Mouse (Mus musculus): Measurements from ENCODE around the gene Galk1.

Galk1 gene

DNA sequence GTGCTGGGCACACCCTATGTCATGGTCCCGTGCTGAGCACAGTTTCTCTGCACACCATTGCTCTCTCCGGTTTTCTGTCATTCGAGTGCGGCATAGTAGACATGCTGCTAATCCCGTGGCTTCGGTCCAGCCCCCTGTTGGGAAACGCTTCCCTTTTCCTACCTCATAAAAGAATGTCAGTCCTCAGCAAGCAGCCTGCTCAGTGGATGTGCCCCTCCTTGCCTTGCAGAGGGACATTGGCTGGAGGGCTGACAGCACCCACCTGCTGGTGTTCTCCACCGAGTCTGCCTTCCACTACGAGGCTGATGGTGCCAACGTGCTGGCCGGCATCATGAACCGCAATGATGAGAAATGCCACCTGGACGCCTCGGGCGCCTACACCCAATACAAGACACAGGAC, 30.0 kb downstream of the Galk1 start:
- no peak for DNase-seq (ENCODE audit: low spot score in 2 of 2)

DNA sequence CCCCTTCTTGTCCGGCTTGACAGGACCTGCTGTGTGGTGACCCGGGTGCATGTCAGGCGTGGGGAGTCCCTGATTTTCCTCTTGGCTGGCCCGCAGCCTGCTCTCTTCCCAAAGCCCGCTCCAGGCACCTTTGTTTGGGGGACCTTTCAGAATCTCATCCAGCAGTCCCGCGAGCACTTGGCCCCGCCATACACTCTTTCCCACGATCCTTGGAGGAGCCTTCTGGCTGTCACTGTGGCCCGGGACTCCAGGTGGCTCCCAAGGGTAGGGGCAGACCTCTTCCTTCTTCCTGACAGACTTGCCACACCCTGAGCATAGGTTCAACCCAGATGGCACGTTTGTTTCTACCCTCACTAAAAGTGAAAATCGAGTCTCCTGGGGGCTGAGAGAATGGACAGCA, 37.0 kb downstream of the Galk1 start:
- DNase-seq (ENCODE audit: low spot score in 2 of 2) = no peak

DNA sequence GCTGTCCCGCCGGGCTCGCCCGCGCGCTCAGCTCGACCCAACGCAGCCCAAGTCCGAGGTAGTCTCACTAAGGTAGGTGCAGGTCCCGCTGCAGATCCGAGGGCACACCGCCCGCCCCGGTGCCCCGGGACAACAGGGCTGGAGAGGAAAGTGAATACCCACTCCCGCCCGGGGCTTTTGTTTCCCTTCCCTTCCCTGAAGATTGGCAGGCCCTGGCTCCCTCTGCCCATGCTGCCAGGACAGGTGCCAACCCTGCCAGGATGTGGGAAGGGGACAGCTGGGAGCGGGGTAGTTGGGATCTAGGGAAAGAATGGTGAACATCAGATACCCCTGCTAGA, 37.5 kb downstream of the Galk1 start:
- DNase-seq (ENCODE audit: low spot score in 2 of 2) = no peak

DNA sequence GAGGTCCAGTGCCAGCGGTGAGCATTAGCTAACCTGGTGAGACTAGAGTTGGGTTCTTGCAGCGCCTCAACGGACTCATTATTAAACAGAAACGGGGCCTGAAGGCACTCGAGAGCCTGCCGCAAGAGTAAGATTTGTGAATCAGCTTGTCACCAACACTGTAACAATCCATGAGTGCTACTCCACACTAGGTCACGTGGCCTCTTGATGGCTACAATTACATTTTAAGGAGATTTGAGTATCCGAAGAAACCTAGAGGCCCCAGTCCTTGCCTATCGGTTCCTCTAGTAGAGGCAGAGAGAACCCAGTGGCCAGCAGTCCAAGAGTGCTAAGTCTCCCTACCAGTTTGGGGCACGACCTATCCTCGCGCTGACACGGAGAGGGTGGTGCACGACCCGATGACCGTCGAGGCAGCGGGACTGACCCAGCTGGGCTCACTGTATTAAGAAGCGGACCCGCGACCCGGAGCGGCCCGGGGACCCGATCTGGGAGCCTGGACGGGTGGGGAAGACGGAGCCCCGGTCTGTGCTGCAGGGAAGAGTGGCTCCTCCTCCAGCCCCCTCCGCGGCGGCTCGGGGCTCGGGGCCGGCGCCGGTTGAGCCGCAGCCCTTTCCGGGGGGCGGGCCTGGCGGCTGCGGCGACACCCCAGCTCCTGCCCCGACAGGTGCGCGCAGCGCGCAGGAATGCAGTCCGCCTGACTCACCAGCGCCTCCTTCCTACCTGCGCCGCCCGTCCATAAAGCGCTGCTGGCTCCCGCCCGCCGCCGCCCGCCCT, 38.0 kb downstream of the Galk1 start, which contains the start of gene Itgb4:
Gene Itgb4, plus strand, starts transcription at position 401 of the 774 bp plus-strand sequence.
- peak; percentile 69 to 78 for DNase-seq (ENCODE audit: low spot score in 2 of 2)

DNA sequence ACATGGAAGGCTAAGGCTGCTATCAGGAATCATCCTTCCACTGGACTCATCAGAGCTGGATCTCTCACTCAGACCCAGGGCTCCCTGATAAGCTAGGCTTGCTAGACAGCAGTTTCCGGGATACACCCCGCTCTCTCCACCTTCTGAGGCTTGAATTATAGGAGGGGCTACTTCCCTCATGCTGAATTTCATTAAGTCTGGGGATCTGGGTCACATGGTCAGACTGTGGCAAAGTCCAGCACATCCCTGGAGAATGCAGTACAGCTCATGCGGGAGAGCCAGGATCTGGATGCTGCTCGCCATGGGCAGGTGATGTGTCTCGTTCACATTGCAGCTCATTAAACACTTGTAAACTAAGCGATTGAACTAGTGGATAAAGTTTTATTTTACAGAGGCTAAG, 41.5 kb downstream of the Galk1 start:
- DNase-seq (ENCODE audit: low spot score in 2 of 2) = no peak

DNA sequence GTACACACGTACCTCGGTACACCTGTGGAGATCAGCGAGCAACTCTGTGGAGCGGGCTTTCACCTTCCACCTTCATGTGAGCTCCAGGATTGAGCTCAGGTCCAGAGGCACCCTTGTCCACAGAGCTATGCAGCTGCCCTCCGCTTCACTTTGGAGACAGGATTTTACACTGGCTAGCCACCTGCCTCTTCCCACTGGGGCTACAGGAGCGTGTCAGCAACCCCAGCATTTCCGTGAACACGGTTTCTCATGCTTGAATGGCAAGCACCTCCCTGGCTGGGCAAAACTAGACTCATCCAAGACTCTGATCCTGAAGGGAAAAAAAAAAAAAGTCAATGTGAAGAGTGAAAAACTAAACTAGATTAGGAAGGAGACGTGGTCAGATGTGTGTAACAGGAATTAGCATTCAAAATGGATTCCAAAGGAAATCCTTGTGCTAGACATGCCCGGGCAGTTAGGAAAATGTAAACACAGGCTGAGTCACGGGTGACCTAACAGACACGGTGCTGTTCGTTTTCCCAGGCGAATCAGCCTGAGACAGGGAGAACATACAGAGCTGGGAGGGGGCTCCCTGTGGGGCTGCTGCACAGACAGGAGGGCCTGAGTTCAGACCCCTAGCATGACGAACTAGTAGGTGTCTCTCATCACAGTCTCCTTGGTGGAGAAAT, 42.4 kb downstream of the Galk1 start:
- no peak for DNase-seq (ENCODE audit: low spot score in 2 of 2)

DNA sequence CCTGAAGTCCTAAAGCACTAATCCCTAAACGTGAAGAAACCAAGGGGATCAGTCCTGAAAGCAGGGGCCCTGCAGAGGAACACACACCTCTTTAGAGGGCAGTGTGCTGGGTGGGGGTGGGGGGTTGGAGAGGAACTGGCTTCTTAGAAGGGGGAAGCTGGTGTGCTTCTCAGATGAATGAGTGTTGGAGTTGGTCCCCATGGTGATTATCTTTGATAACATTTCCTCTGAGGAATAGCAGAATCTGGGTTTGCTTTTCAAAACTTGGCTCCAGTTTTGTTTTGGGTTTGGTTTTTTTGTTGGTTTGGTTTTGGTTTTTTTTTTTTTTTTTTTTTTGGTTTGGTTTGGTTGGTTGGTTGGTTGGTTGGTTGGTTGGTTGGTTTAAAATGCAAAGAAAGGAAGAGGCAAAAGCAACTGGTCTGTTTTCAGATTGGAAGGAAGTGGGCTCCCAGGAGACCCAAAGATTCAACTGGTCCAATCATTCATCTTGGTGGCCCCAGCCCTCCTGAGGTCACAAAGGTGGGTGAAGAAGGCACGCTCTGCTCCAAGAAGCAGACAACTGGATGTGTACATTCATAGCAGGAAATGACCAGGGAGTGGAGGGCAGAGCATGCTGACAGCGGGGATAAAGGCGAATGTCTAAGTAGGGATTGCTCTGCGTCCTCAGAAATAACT, 43.7 kb downstream of the Galk1 start:
- no peak for DNase-seq (ENCODE audit: low spot score in 2 of 2)

DNA sequence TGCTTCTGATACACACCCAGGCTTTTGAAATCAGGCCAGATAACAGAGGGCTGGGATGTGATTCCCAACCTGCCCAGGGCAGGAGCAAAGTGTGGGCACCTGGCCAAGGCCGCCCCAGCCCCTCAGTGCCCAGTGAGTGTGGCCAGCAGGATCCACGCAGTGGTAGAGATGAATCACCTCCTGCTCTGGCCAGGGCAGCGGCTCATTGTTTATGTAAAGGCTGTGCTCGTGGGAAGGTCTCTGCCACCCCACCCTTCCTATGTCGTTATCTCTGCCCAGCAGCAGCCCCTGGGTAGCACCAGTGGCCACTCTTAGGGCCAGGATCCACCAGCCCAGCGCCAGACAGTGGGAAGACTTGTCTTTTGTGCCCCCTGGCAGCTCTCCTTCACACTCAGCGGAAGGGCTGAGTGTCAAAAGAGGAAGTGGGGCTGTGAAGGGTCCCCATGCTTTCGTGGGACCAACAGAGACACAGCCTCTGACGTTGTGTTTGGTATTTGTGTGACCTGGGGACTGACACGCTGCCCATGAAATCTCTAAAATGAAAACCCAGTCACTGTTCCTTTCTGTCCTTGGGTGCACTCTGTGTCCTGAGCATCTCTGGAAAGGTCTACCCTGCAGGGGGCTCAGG, 47.4 kb downstream of the Galk1 start:
- no peak for DNase-seq (ENCODE audit: low spot score in 2 of 2)

DNA sequence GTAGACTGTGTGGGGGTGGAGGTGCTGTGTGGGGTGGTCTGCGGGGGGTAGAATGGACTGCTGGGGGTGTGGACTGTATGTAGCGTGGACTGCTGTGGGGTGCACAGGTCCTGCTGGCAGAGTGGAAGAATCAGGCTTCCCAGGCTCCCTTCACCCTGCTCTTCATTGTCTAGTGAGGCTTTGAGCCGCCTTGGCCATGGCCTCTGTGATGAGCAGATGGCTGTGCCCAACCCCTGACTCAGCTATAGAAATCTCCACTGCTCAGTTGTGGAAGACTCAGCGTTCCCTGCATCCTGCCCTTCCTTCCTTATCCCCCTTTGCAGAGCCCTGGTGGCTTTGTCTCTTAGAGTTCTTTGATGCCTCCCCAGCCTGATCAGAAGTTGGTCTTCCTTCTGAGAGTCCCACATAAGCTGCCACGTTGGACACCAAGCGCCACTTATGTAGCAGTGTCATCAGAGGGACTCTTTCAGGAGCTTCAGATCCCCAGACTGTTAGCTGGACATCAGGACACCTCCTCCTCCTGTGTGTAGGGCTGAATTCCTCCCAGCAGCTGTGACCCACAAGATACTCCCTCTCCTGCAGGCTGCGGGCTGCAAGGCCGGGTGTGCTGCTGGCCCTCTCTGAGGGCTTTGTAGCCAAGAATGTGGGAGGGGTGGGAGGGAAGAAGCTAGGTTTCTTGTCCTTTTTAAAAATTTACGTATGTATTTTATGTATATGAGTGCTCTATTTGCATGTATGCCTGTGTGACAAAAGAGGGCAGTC, 49.7 kb downstream of the Galk1 start:
- no peak for DNase-seq (ENCODE audit: low spot score in 2 of 2)

DNA sequence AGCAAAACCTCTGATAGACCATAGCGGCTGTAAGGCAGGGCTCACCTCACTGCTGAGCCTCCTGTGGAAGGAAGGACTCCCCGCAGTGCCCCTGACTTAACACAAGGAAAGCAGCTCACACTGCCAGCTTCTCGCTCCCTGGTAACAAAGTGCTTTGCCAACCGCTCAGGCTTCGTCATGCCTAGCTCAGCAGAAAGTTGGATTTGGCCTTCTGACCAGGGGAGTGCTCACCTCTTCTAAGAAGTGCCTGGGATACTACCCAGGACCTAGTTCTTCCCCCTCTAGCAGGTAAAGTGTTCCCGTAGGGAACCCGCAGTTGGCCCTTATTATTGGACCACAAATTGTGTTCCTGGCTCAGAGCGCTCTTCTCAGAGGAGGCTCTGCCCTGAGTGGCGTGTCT, 53.5 kb downstream of the Galk1 start:
- DNase-seq (ENCODE audit: low spot score in 2 of 2) = no peak

Measured in thymus, postnatal 10 days (tissue).